Mouse (Mus musculus) heart, postnatal 14 days (tissue): ENCODE measurements around the gene Miox. TPM values are rescaled to one million over a fixed set of nuclear protein-coding genes. Genes with fewer than 3 reads are reported as not detected.

Source experiments
- DNase-seq, 2 experiments: peaks; one replicate each; pipeline ENCODE4 v3.0.0; 2021 to 2022
- intact Hi-C: fragments of 180-260 bp; cut with DNase I; formaldehyde crosslinking; loops from one replicate; pipeline ENCODE4 v1.15.1; 2025
- total RNA-seq, 2 experiments: library from RNA; stranded (reverse); gene quantifications; 2 replicates each; pipeline ENCODE4 v1.2.3; 2021

The Miox gene
- total RNA-seq, 2 experiments from 2014 or later, result not detected

DNA sequence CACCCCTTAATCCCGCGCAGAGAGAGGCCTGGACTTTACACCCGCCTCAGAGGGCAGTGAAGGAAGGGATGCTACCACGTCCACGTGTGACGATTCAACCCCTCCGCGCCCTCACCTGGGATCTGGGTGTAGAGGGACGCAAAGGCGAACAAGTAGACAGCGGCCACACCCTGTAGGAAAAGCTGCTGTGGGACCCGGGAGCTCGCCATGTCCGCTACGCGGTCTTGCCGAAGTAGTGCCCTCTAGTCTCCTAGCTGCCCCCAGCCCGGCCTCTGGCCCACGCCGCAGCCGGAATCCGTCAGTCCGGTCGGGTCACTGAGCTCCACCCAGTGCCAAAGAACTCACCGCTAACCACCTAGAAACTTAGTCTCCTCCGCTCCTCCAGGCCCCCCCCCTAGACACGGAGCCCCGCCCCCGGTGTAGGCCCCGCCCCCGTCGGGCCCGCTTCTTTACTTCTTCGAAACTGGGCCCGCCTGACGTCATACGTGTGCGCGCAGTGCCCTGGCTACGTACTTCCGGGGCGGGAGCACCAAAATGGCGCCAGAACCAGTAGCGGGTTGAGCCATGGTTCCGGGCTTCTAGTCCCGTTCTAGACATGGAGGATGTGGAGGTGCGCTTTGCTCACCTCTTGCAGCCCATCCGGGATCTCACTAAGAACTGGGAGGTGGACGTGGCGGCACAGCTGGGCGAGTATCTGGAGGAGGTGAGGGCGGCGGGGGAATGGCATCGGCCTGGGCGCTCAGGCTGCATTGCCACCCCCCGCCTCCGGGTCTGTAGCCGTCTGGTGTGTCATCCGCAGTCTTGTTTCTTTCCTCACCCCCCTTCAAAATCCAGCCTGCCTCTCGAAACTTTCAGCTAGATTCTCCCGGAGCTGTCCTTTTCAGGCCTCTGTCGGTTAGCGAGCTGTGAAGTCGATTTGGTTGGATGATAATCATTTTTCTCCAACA lies 21.3 kb downstream of the Miox start, which contains the start of the genes Lmf2 and Ncaph2:
Lmf2 (minus strand) TSS at position 419 of the 947 bp plus-strand sequence.
Ncaph2 (plus strand) TSS at position 479 of the 947 bp plus-strand sequence.
- intact Hi-C loops, result loop anchor here (2.0 to 10.0 kb wide), 3 partner anchors 17 to 231 kb away; partner anchors contain the start of genes Hdac10, Sbf1, Sco2 and Tubgcp6

DNA sequence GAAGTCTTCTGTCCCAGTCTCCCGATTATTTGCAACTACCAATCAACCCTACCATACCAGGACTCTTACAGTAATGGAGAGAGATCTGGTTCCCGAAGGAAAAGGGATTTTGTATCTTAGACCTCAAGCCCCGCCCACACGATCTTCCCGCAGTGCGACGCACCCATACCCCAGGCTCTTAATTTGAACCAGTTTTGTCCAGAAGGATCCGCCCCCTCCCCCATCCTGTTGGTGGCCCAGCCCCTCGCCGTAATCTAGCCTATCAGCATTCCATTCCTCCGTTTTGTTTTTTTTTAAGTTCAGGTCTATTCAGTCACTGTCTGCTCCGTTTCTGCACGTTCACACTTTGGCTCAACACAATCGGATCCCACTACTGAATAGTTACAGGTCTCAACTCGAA lies 22.2 kb downstream of the Miox start:
- DNase-seq, result peak; percentile 58 to 68
- intact Hi-C loops, result loop anchor here (2.0 to 10.0 kb wide), 2 partner anchors 16 to 232 kb away; partner anchors contain the start of genes Hdac10, Sco2 and Tubgcp6

More for the DNA sequence above, 21.3 kb downstream of the Miox start, which contains the start of the genes Lmf2 and Ncaph2:
- peak; percentile 96 to 98 for DNase-seq

DNA sequence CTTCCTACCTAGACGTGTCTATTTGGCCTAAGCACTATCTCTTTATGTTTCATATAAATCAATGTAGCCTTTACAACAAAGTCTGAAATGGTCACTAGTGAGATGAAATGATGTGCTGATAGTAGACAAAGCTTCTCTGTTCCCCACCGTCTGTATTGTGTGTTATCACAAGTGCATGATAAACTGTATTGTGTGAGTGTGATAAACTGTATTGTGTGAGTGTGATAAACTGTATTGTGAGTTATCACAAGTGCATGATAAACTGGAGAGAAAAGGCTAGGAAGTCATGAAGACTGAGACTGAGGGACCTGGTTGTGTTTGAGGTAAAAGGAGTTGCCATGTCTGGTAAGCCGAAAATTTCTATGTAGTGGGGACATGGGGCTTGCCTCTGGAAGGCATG lies 24.6 kb downstream of the Miox start:
- intact Hi-C loops, result loop anchor here (10.0 kb wide), 1 partner anchor 234 kb away; the partner anchor contains the start of genes Hdac10 and Tubgcp6
- no peak for DNase-seq

DNA sequence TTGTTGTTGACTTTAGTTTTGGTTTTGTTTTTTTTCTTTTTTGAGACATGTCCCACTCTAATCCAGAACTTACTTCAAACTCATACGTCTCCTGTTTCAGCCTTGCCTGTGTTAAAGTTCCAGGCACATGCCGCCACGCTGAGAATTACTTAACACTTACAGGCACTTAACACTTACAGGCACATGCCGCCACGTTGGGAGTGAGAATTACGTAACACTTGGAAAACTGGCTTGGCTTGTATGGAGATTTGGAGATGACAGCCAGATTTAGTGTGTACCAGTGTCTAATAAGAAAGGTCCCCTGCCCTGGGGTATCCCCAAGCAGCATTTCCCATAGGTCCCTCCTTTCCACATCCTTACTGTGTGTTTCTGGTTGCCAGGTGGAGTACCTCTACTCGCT lies 28.9 kb downstream of the Miox start:
- DNase-seq, result no peak
- intact Hi-C loops, result no loop called here

DNA sequence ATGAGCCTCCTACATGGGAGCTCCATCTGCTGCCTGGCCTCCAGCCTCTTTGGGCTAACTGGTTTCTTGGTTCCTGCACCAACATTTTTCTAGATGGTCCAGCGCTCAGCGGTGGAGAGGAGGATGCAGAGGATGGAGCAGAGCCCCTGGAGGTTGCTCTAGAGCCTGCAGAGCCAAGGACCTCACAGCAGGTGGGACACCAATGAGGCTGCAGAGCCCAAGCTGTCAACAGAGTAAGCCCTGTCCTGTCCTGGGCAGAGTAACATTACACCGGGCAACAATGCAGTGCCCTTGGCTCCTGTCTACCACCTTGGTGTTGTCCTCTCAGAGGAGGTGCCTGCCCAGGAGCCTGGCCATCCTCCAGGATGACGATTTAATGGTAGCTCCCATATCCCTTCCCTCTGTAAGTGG lies 30.9 kb downstream of the Miox start:
- intact Hi-C loops, result no loop called here
- no peak for DNase-seq

DNA sequence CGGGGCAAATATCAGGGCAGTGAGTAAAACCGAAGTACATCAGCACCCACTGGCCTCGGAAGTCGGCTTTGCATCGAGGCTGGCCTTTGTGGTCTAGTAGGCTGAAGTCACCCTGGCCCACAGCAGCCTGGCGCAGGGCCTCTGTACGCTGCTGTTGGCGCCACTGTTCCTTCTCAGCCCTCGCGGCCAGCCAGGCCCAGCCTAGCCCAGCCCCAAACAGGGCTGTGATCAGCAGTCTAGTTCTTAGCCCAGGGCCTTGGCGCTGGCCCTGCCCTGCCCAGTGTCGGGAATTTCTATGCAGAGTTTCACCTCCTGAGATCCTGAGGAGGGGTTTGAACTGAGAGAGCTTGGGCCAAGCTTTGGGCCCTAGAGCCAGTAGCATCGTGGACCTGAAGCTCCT lies 37.9 kb downstream of the Miox start:
- no peak for DNase-seq
- intact Hi-C loops, result loop anchor here (2.0 to 5.0 kb wide), 3 partner anchors 15 to 215 kb away; partner anchors contain the start of gene Sbf1

DNA sequence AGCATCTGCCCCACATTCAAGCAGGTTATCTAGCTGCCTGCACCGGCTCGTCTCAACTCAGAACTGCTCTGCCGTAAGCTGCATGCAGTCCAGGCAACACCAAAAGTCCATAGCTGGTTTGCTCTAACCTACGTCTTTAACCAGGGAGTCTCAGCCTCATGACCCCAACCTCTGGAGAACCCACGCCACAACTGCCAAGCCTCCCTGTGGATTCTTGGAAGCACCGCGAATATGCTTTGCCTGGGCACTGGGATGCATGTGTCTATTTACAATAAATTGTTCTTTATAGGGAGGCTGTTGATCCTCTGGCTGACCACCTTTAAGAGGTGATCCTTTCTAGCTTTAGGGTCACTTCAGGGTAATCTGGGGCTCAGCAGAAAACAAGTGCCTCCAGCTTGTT lies 38.3 kb downstream of the Miox start:
- DNase-seq, result no peak
- intact Hi-C loops, result loop anchor here (2.0 to 5.0 kb wide), 3 partner anchors 16 to 215 kb away; partner anchors contain the start of gene Sbf1

DNA sequence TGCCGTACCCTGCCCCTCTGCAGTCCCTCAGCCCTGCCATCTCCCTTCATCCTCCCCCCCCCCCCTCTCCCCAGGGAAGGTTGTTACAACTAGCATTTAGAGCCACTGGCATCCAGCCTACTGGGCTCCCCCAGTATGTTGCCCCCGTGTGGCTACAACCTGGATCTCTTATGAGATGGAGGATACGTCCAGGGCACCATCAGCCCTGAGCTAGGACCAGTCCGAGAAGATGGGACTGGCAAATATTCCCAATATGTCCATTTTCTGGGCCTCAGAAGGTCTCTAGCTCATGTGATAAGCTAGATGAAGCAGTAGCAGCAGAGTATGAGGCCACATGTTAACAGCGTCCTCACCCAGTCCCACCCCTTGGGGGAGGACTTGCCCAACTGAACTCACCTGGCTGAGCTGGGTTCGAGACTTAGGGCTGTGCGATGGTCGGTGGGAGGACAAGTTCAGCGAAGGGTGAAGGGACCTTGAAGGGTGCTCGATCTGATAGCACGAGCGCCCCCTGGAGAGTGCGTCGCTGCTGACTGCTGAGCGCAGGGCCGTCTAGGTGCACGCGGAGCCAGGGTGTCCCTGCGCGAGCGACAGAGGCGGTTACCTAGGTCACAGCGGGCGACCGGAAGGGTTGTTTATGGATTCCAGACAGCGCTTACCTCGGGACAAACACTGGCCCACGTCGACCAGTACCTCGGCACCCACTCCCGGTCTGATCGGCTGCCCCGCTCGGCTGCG lies 39.0 kb downstream of the Miox start:
- intact Hi-C loops, result loop anchor here (2.0 to 5.0 kb wide), 3 partner anchors 16 to 214 kb away; partner anchors contain the start of gene Sbf1

DNA sequence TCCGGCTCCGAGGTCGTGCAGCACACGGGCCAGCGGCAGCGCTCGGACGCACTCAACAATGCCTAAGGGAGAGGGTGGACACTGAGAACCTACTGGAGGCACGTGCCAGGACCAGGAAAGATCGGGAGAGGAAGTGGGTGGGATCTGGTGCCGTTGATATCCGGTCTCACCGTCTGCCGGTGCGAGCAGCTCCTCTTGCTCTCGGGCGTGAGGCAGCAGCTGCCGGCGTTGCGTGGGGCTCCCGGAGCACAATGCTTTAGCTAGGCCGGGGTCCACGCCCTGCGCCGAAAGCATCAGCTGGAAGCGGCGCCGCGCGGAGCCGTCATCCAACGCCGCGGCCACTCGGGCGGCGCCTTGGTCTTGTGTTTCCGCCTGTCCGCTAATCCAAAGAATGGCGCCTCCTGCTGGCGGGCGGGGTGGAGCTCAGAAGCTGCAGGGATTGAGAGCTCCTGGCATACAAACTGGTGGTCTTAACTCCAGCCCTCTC lies 39.6 kb downstream of the Miox start, which contains the start of gene Sco2:
Sco2 (minus strand) TSS at position 85 of the 487 bp plus-strand sequence.
- DNase-seq, result peak; percentile 95 to 98
- intact Hi-C loops, result loop anchor here (2.0 to 5.0 kb wide), 3 partner anchors 17 to 213 kb away; partner anchors contain the start of gene Sbf1

More for the DNA sequence above, 39.0 kb downstream of the Miox start:
- peak; percentile 86 to 87 for DNase-seq

DNA sequence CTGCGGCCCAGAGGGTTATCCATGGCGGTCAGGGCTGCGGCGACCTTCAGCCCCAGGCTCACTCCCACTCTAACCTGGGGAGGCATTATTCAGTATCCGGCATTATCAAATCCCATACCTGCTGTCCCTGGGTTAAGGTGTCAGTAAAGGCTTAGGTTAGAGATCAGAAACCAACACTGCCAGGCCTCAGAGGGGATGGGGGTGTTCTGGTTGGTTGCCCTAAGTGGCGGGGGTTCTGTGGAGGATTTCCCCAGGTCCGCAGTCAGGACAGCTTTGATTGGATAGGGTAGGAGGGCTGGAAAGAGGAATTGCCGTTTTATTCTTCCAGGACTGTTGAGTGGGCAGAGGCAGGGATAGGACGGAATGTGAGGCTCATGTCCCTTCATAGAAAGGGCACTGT lies 40.1 kb downstream of the Miox start:
- DNase-seq, result no peak
- intact Hi-C loops, result loop anchor here (5.0 kb wide), 2 partner anchors 57 to 213 kb away; partner anchors contain the start of gene Sbf1

DNA sequence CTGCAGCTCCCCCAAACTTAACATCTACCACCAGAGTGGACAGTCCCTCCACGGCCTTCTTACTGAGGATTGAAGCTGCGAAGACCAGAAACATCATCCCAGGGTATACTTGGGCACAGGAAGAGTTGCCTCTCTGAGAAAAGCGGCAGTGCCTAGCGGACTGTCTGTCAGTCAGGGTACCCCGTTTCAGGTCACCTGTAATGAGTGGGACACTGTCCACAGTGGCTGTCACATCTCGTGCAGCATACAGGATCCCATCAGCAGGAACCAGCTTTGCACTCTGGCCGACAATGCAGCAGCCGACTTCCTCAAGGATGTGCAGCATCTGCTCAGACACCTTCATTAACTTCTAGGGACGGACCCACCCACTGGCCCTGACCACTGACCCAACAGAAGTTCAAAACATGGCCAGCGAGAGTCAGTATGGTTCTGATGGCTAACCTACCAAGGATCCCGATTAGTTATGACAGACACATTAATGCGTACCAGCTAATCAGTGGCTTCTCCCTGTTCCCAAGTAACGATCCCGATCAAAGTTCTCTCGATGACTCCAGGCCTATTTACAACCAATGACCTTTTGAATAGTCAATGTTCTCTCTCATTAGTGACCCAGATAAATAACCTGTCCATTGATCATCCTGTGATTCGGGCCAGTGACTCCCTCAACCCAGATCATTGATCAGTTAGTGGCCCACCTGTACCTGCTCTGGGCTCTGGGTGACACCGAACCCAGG lies 40.8 kb downstream of the Miox start:
- intact Hi-C loops, result loop anchor here (5.0 kb wide), 3 partner anchors 58 to 212 kb away; partner anchors contain the start of gene Sbf1

DNA sequence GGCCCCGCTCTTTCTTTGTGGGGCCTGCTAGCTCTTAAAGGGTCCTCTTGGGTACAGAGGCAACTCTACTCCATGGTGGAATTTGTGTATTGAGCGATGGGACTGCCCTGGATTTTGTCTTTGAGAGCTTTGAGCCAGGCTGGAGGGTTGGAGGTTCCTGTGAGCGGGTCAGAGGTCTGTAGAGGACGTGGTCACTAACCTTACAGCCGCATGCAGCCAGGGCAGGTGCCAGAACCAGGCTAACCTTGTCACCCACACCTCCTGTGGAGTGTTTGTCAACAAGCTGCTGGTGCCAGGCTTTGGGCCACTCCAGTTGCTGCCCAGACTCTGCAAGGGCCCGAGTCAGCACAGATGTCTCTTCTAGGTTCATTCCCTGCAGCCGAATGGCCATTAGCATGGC lies 41.8 kb downstream of the Miox start:
- intact Hi-C loops, result loop anchor here (5.0 kb wide), 1 partner anchor 91 kb away; no protein-coding TSS in a partner anchor
- no peak for DNase-seq

More for the DNA sequence above, 40.8 kb downstream of the Miox start:
- DNase-seq, result no peak

DNA sequence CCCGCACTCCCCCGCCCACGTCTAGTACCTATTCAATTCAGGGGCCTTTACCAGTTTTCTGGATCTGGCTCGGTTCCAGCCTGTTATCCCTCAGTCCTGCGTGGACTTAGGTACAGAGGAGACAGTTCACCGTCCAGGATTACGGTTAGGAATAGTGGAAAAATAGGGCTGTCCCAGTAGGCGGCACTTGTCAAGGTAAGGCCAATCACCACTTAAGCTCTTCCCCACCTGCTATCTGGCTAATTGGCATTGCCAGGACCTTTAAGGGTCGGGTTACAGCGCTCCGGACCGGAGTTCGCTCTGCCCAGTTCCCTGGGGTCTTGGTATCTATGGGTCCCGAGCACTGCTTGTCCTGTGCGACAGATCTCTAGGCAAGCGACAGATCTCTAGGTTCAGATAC lies 42.8 kb downstream of the Miox start, which contains the start of gene Tymp:
Tymp (minus strand) TSS at position 83 of the 400 bp plus-strand sequence.
- intact Hi-C loops, result loop anchor here (5.0 kb wide), 1 partner anchor 90 kb away; no protein-coding TSS in a partner anchor

DNA sequence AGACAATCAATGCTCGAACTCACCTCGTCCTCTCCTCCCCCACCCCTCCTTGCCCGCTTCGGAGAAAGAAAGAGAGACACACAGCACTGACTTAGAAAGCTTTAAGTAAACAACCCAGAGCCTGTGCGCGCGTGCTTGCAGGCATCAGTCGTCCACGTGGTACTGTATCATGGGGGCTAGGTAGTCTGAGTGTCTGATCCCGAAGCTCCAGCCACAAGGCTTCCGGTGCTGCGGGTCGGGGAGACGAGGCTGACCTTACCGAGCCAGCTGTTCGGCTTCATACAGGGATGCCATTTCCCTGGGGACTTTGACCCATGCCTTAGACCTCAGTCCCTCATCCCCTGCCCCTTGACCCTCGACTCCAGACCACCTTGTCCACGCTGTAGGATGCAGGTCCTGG lies 43.2 kb downstream of the Miox start:
- no peak for DNase-seq
- intact Hi-C loops, result loop anchor here (5.0 kb wide), 1 partner anchor 90 kb away; no protein-coding TSS in a partner anchor

More for the DNA sequence above, 42.8 kb downstream of the Miox start, which contains the start of gene Tymp:
- no peak for DNase-seq

DNA sequence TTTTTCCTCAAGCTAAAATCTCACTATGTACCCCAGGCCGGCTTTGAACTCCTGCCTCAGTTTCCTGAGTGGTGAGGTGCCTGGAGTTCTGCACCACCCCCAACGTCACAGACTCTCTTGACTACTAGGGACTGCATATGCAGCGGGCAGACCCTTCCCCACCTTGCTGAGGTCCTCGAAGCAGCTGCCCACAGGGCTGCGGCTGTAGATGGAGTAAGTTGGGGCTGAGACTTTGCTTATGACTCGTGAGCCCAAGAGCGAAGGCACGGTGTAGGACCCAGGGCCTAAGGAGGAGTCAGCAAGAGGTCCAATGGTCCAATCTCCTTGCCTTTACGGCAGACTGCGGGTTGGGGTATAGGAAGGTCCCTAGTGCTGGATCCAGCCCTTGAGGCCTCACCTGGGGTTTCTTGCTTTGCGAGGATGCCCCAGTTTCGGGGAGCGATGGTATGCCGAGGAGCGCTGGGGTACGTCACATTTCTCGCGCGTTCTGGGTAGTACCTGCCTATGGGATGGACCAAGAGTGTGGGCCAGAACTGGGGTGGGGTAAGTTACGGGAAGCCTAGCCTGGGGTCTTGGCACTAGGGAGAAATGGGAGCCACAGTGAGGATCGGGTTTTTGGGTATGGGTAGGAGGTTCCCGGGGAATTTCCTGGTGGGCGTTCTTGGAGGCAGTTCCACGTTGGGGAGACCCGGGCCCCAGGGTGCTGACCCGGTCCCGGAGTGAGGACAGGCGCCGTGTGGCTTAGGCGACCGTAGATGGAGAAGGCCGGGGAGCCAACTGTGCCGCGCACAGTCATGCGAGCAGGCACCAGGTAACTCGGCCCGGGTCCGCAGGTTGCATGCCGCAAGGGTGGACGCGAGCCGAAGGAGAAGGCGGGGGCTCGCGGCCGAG lies 44.0 kb downstream of the Miox start:
- DNase-seq, result no peak
- intact Hi-C loops, result loop anchor here (2.0 to 5.0 kb wide), 2 partner anchors 51 to 89 kb away; partner anchors contain the start of genes C730034F03Rik, Chkb and Gm44502

DNA sequence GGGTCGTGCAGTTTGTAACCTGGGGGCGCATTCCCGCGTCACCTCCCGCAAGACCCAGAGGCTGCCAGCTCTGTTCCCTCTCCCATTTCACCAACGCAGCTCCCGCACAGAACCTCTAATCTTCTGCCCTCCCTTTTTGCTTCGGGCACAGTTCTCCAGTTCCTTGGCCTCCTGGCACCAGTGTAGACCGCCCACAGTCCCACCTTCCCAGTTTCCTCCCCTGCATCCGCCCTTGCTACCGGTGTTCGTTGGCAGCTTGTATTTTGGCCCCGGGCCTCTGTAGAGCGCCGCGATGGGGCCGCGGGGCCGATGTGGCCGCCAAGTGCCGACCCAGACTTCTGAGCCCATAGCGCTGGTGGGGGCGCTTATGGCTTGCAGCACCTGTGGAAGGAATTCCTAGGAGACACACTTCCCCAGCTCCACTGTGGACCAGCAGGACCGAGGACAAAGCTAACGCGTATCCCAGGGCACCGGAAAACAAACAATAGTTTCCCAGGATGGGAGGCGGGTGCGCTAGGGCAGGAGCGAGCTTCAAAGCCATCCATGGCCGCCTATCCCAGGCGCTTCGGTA lies 44.7 kb downstream of the Miox start, which contains the start of gene Odf3b:
Odf3b (minus strand) TSS at position 452 of the 571 bp plus-strand sequence.
- intact Hi-C loops, result loop anchor here (2.0 to 5.0 kb wide), 2 partner anchors 50 to 88 kb away; partner anchors contain the start of genes C730034F03Rik, Chkb and Gm44502
- peak; percentile 48 to 52 for DNase-seq

DNA sequence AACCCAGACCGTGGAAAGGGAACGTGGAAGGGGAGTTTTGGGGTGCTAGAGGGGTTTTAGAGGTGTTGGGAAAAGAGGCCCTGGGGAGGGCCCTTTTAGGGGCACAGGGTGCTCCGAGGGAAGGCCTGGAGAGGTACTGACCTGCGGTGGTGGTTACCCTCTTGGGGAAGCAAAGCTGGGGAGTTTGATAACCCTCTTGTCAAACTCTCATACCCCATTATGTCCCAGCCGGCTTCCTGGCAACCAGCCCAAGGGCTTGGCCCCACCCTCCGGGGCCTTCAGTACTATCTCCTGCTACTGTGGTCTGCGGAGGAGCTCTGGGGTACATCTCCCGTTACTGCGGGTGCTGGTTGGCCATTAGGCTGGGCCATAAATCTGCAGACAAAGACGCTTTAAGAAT lies 45.2 kb downstream of the Miox start:
- intact Hi-C loops, result loop anchor here (2.0 to 5.0 kb wide), 2 partner anchors 49 to 88 kb away; partner anchors contain the start of genes C730034F03Rik, Chkb and Gm44502
- peak; percentile 37 to 42 for DNase-seq
